Mouse (Mus musculus) bone marrow macrophage, adult 2 months (primary cell): ENCODE results near the gene Rbbp5.

Experiments
- CTCF ChIP-seq: IDR thresholded peaks from 2 replicates; pipeline ENCODE4 v1.5.1; 2012; ENCODE audit warnings: low read depth, mild to moderate bottlenecking, low read length, moderate library complexity
- POLR2A ChIP-seq: IDR thresholded peaks from 2 replicates; pipeline ENCODE4 v1.6.1; 2012; ENCODE audit warnings: mild to moderate bottlenecking, low read depth, low read length, borderline replicate concordance

DNA sequence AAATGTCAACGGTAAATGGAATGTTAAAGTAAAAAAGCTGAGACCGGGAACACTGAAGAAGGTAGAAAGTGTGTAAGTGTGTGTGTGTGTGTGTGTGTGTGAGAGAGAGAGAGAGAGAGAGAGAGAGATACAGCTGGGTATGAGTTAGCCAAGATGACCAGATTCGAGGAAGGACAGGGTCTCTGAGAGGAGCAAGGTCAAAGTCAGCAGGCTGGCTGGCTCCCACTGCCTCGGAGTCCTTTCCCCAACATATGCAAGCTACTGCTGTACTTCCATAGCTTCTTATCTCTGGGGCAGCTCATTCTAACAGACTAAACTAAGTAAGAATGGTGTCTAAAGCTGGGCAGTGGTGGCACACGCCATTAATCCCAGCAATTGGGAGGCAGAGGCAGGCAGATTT is 5.7 kb upstream of the Rbbp5 start:
- TF ChIP-seq CTCF, result no peak
- no peak for TF ChIP-seq POLR2A
